13 mouse cellular contexts compared by ENCODE assay signal in genomic region chr14:25042265-25042664, GRCm38 (mm10).
DNase-seq lines count a peak whose midpoint lies in the region; ATAC-seq lines count a peak whose summit lies in the region.
"Had no signal": no experiment of that assay in that cellular context is flagged by ENCODE, and none has a peak within 500 bp of the region (broad histone marks: within the 10 kb centered on the region; RNA-seq: fewer than 3 reads in every experiment).

No protein-coding gene starts in this region.

- H3K36me3 ChIP-seq in hindbrain, embryonic 12.5 days: no peaks in the 10 kb centered on the region
- no peaks in the 10 kb centered on the region for H3K36me3 ChIP-seq in hindbrain, embryonic 11.5 days (ENCODE audit: control insufficient read depth, insufficient read depth, low read length)
- no peaks in the 10 kb centered on the region for H3K36me3 ChIP-seq in limb, embryonic 11.5 days (ENCODE audit: control insufficient read depth, insufficient read depth, low read length)
- H3K36me3 ChIP-seq: hindbrain, embryonic 15.5 days; midbrain, embryonic 12.5 days; neural tube, embryonic 12.5 days had no signal

- peaks cover 12% of the 10 kb centered on the region; the same call in 1 of the 2 replicates for H3K4me1 ChIP-seq in hindbrain, embryonic 12.5 days
- H3K4me1 ChIP-seq in hindbrain, embryonic 11.5 days (replicated peaks; ENCODE audit: control insufficient read depth, insufficient read depth, low read length): no peaks in the 10 kb centered on the region
- H3K4me1 ChIP-seq in limb, embryonic 11.5 days (ENCODE audit: control insufficient read depth, insufficient read depth, low read length): peaks cover 39% of the 10 kb centered on the region
- H3K4me1 ChIP-seq: hindbrain, embryonic 15.5 days; midbrain, embryonic 12.5 days had no signal

- ATAC-seq in hindbrain, embryonic 12.5 days (ENCODE audit: low FRiP score): no peak
- ATAC-seq in hindbrain, embryonic 11.5 days (ENCODE audit: low FRiP score): no peak
- ATAC-seq in limb, embryonic 11.5 days (ENCODE audit: insufficient number of reproducible peaks, low FRiP score, low TSS enrichment, low read depth): peak; percentile 79

- H3K27me3 ChIP-seq in hindbrain, embryonic 12.5 days: no peaks in the 10 kb centered on the region
- no peaks in the 10 kb centered on the region for H3K27me3 ChIP-seq in hindbrain, embryonic 11.5 days (ENCODE audit: control insufficient read depth, insufficient read depth, low read length)
- no peaks in the 10 kb centered on the region for H3K27me3 ChIP-seq in limb, embryonic 11.5 days (ENCODE audit: control insufficient read depth, insufficient read depth, low read length)
- H3K27me3 ChIP-seq: hindbrain, embryonic 15.5 days; midbrain, embryonic 12.5 days; neural tube, embryonic 12.5 days had no signal

- H3K4me2 ChIP-seq in hindbrain, embryonic 12.5 days (replicated peaks): no peak overlapping the region
- H3K4me2 ChIP-seq in hindbrain, embryonic 11.5 days (replicated peaks; ENCODE audit: low read depth, low read length): no peak overlapping the region
- peak overlapping the region; percentile 5; the same call in 1 of the 2 replicates for H3K4me2 ChIP-seq in limb, embryonic 11.5 days (ENCODE audit: low read depth, severe bottlenecking)
- H3K4me2 ChIP-seq: hindbrain, embryonic 15.5 days; midbrain, embryonic 12.5 days; neural tube, embryonic 12.5 days had no signal

- DNase-seq in hindbrain, embryonic 11.5 days (ENCODE audit: low spot score): no peak
- peak; percentile 19 for DNase-seq in right cerebral cortex, adult 18-20 months
- no peak for DNase-seq in right cerebral cortex, postnatal 14 days
- DNase-seq in limb, embryonic 11.5 days (ENCODE audit: low spot score): peak; percentile 76
- DNase-seq in natural killer cell, adult 2 months (ENCODE audit: low spot score in 2 of 2): no peak
- DNase-seq in retina, embryonic 14.5 days (ENCODE audit: low spot score): no peak
- DNase-seq in ovary, adult 18-20 months (ENCODE audit: low spot score): no peak
- DNase-seq: adrenal gland, adult 8-10 months; heart, adult 2 months had no signal

- no peak overlapping the region for H3K9ac ChIP-seq in hindbrain, embryonic 12.5 days
- no peak overlapping the region for H3K9ac ChIP-seq in hindbrain, embryonic 11.5 days (ENCODE audit: low read depth, low read length)
- H3K9ac ChIP-seq in limb, embryonic 11.5 days (ENCODE audit: low read length): no peak overlapping the region
- H3K9ac ChIP-seq: hindbrain, embryonic 15.5 days; midbrain, embryonic 12.5 days; neural tube, embryonic 12.5 days had no signal

- H3K27ac ChIP-seq in hindbrain, embryonic 12.5 days: 0 out of 2 replicates have a peak overlapping the region, but pooled peaks have one; percentile 30
- H3K27ac ChIP-seq in hindbrain, embryonic 11.5 days (ENCODE audit: low read depth, low read length): no peak overlapping the region
- peak overlapping the region; percentile 93 for H3K27ac ChIP-seq in limb, embryonic 11.5 days (replicated peaks; ENCODE audit: low read depth, low read length)
- H3K27ac ChIP-seq: heart, adult 2 months; hindbrain, embryonic 15.5 days; midbrain, embryonic 12.5 days; neural tube, embryonic 12.5 days had no signal

- no peak overlapping the region for H3K4me3 ChIP-seq in hindbrain, embryonic 12.5 days
- H3K4me3 ChIP-seq in hindbrain, embryonic 11.5 days (ENCODE audit: low read depth, low read length): no peak overlapping the region
- H3K4me3 ChIP-seq in limb, embryonic 11.5 days (ENCODE audit: low read depth, low read length): no peak overlapping the region
- H3K4me3 ChIP-seq: heart, adult 2 months; hindbrain, embryonic 15.5 days; midbrain, embryonic 12.5 days; neural tube, embryonic 12.5 days had no signal

- H3K9me3 ChIP-seq in hindbrain, embryonic 12.5 days (replicated peaks): no peaks in the 10 kb centered on the region
- H3K9me3 ChIP-seq in hindbrain, embryonic 11.5 days (ENCODE audit: control insufficient read depth, low read length): no peaks in the 10 kb centered on the region
- no peaks in the 10 kb centered on the region for H3K9me3 ChIP-seq in limb, embryonic 11.5 days (ENCODE audit: control insufficient read depth, low read length)
- H3K9me3 ChIP-seq: hindbrain, embryonic 15.5 days; midbrain, embryonic 12.5 days; neural tube, embryonic 12.5 days had no signal

- 68% methylated on average over 5 of the region's 5 CpGs for WGBS in hindbrain, embryonic 12.5 days
- WGBS in hindbrain, embryonic 11.5 days: 50% methylated on average over 5 of the region's 5 CpGs
- WGBS in limb, embryonic 11.5 days: 5% methylated on average over 5 of the region's 5 CpGs

Comparison
In these comparisons a context has a peak if more than half of its experiments do, and no peak if none do; other contexts are left out.
1. DNase-seq: peak in right cerebral cortex, adult 18-20 months (single experiment) and limb, embryonic 11.5 days (single experiment); none in hindbrain, embryonic 11.5 days (single experiment), right cerebral cortex, postnatal 14 days (single experiment), natural killer cell, adult 2 months (0 of 2), retina, embryonic 14.5 days (single experiment) and ovary, adult 18-20 months (single experiment).